8 mouse cellular contexts compared by ENCODE assay signal in the genomic region with DNA sequence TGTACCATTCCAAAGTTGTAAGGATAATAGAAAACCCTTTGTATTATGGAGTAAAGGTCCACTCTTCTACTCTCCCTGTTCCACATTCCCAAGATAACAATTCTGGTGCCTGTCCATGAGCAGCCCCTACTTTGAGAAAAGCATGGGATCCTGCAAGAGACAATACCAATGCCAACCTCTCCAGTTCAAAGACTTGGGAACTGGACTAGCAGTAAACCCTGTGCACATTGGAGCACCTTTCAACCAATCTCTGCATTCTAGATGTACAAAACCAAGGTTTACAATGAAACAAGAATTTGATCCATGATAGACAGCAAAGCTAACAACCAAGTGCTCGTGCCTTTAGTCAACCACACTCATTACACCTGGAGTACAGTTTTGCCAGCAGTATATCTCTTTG. TPM values are rescaled to one million over a fixed set of nuclear protein-coding genes. Genes with fewer than 3 reads are reported as not detected.
A peak's percentile ranks its signal among the peaks of the same experiment; 100 is the strongest.
DNase-seq lines count a peak whose midpoint lies in the region; ATAC-seq and TF ChIP-seq lines count a peak whose summit lies in the region.

No protein-coding gene starts in this region.

- no peaks in the 10 kb centered on the region for H3K27me3 ChIP-seq in lung, embryonic 14.5 days (ENCODE audit: insufficient read depth, low read length)
- H3K27me3 ChIP-seq in embryonic facial prominence, embryonic 13.5 days = no peaks in the 10 kb centered on the region
- H3K27me3 ChIP-seq in intestine, embryonic 16.5 days (replicated peaks; ENCODE audit: control insufficient read depth, insufficient read depth, low read length) = no peaks in the 10 kb centered on the region
- no peaks in the 10 kb centered on the region for H3K27me3 ChIP-seq in neural tube, embryonic 14.5 days (ENCODE audit: control insufficient read depth, insufficient read depth, low read length)

- H3K4me3 ChIP-seq in lung, embryonic 14.5 days (ENCODE audit: low read depth, low read length) = peak overlapping the region; percentile 49
- peak overlapping the region; percentile 59 for H3K4me3 ChIP-seq in embryonic facial prominence, embryonic 13.5 days
- peak overlapping the region; percentile 56 for H3K4me3 ChIP-seq in intestine, embryonic 16.5 days (ENCODE audit: low read length)
- peak overlapping the region; percentile 50 for H3K4me3 ChIP-seq in neural tube, embryonic 14.5 days (ENCODE audit: low read depth, low read length)

- DNase-seq in lung, embryonic 14.5 days = no peak
- DNase-seq in lung, postnatal 25 days (ENCODE audit: low spot score) = no peak
- DNase-seq in frontal cortex, postnatal 10 days (ENCODE audit: low spot score in 2 of 2) = no peak
- DNase-seq in layer of hippocampus, adult 9-10 months (ENCODE audit: low spot score) = no peak
- DNase-seq in thymus, adult 18-20 months = no peak

- no peaks in the 10 kb centered on the region for H3K9me3 ChIP-seq in lung, embryonic 14.5 days (ENCODE audit: low read depth, low read length)
- H3K9me3 ChIP-seq in embryonic facial prominence, embryonic 13.5 days = no peaks in the 10 kb centered on the region
- H3K9me3 ChIP-seq in intestine, embryonic 16.5 days (ENCODE audit: control insufficient read depth, low read length) = no peaks in the 10 kb centered on the region
- no peaks in the 10 kb centered on the region for H3K9me3 ChIP-seq in neural tube, embryonic 14.5 days (ENCODE audit: control insufficient read depth, low read length)

- no peak for TF ChIP-seq CTCF in lung, embryonic 14.5 days (IDR thresholded peaks at IDR 0.05; ENCODE audit: low read depth)

- no peaks in the 10 kb centered on the region for H3K4me1 ChIP-seq in lung, embryonic 14.5 days (ENCODE audit: insufficient read depth)
- H3K4me1 ChIP-seq in embryonic facial prominence, embryonic 13.5 days = peaks cover 14% of the 10 kb centered on the region
- peaks cover 8% of the 10 kb centered on the region for H3K4me1 ChIP-seq in intestine, embryonic 16.5 days (ENCODE audit: control insufficient read depth, insufficient read depth, low read length)
- peaks cover 6% of the 10 kb centered on the region; the same call in 1 of the 2 replicates for H3K4me1 ChIP-seq in neural tube, embryonic 14.5 days (ENCODE audit: control insufficient read depth, insufficient read depth, low read length)

- H3K27ac ChIP-seq in lung, embryonic 14.5 days (ENCODE audit: low read depth) = peak overlapping the region; percentile 96
- peak overlapping the region; percentile 93 for H3K27ac ChIP-seq in embryonic facial prominence, embryonic 13.5 days
- peak overlapping the region; percentile 80 for H3K27ac ChIP-seq in intestine, embryonic 16.5 days (ENCODE audit: low read length)
- peak overlapping the region; percentile 85 for H3K27ac ChIP-seq in neural tube, embryonic 14.5 days (ENCODE audit: low read depth, low read length)

- H3K36me3 ChIP-seq in lung, embryonic 14.5 days (ENCODE audit: insufficient read depth) = peaks cover 40% of the 10 kb centered on the region
- peaks cover 30% of the 10 kb centered on the region for H3K36me3 ChIP-seq in embryonic facial prominence, embryonic 13.5 days
- peaks cover 3% of the 10 kb centered on the region; the same call in 1 of the 2 replicates for H3K36me3 ChIP-seq in intestine, embryonic 16.5 days (ENCODE audit: control insufficient read depth, insufficient read depth, low read length)
- peaks cover 25% of the 10 kb centered on the region for H3K36me3 ChIP-seq in neural tube, embryonic 14.5 days (ENCODE audit: control insufficient read depth, insufficient read depth, low read length)

- peak overlapping the region; percentile 82 for H3K9ac ChIP-seq in lung, embryonic 14.5 days
- H3K9ac ChIP-seq in embryonic facial prominence, embryonic 13.5 days = peak overlapping the region; percentile 83
- H3K9ac ChIP-seq in intestine, embryonic 16.5 days (ENCODE audit: low read depth, low read length) = peak overlapping the region; percentile 69
- peak overlapping the region; percentile 74 for H3K9ac ChIP-seq in neural tube, embryonic 14.5 days (replicated peaks; ENCODE audit: low read depth, low read length)

- H3K4me2 ChIP-seq in lung, embryonic 14.5 days = peak overlapping the region; percentile 68
- peak overlapping the region; percentile 65 for H3K4me2 ChIP-seq in embryonic facial prominence, embryonic 13.5 days
- H3K4me2 ChIP-seq in intestine, embryonic 16.5 days (ENCODE audit: low read depth, low read length) = peak overlapping the region; percentile 57
- H3K4me2 ChIP-seq in neural tube, embryonic 14.5 days (ENCODE audit: low read depth, low read length) = peak overlapping the region; percentile 68

- no peak for ATAC-seq in lung, embryonic 14.5 days (ENCODE audit: insufficient read depth)
- ATAC-seq in embryonic facial prominence, embryonic 13.5 days (ENCODE audit: insufficient number of reproducible peaks, insufficient read depth, low FRiP score, low TSS enrichment, low read depth) = no peak
- ATAC-seq in intestine, embryonic 16.5 days = no peak
- no peak for ATAC-seq in neural tube, embryonic 14.5 days (ENCODE audit: low read depth)

- WGBS in lung, embryonic 14.5 days = 14% methylated on average over 1 of the region's 1 CpGs
- WGBS in embryonic facial prominence, embryonic 13.5 days = 23% methylated on average over 1 of the region's 1 CpGs
- 25% methylated on average over 1 of the region's 1 CpGs for WGBS in intestine, embryonic 16.5 days
- 23% methylated on average over 1 of the region's 1 CpGs for WGBS in neural tube, embryonic 14.5 days

RNA-seq across cellular contexts. Expression of a gene that starts 4.5 kb away (rescaled TPM):
- 474 and 504 TPM in 2 replicates for polyA plus RNA-seq in lung, embryonic 14.5 days (2014; fragmentation: Nextera tagmentation; extraction: Ambion mirVana)
- 289 and 307 TPM in 2 replicates for polyA plus RNA-seq in embryonic facial prominence, embryonic 13.5 days (2015; fragmentation: Nextera tagmentation; extraction: Ambion mirVana)
- polyA plus RNA-seq in intestine, embryonic 16.5 days (2015; fragmentation: Nextera tagmentation; extraction: Ambion mirVana) = 240 and 269 TPM in 2 replicates
- 63.0 and 121 TPM in 2 replicates for polyA plus RNA-seq in neural tube, embryonic 14.5 days (2014; fragmentation: Nextera tagmentation; extraction: Ambion mirVana)

RNA-seq across cellular contexts. Expression of a gene that starts 9.4 kb away (rescaled TPM):
- polyA plus RNA-seq in lung, embryonic 14.5 days (2014; fragmentation: Nextera tagmentation; extraction: Ambion mirVana) = 29.1 and 29.3 TPM in 2 replicates
- 28.9 and 31.6 TPM in 2 replicates for polyA plus RNA-seq in embryonic facial prominence, embryonic 13.5 days (2015; fragmentation: Nextera tagmentation; extraction: Ambion mirVana)
- polyA plus RNA-seq in intestine, embryonic 16.5 days (2015; fragmentation: Nextera tagmentation; extraction: Ambion mirVana) = 18.3 and 22.5 TPM in 2 replicates
- 12.6 and 17.0 TPM in 2 replicates for polyA plus RNA-seq in neural tube, embryonic 14.5 days (2014; fragmentation: Nextera tagmentation; extraction: Ambion mirVana)

RNA-seq across cellular contexts. Expression of a gene that starts 25.5 kb away (rescaled TPM):
- 989 and 995 TPM in 2 replicates for polyA plus RNA-seq in lung, embryonic 14.5 days (2014; fragmentation: Nextera tagmentation; extraction: Ambion mirVana)
- polyA plus RNA-seq in embryonic facial prominence, embryonic 13.5 days (2015; fragmentation: Nextera tagmentation; extraction: Ambion mirVana) = 776 and 892 TPM in 2 replicates
- polyA plus RNA-seq in intestine, embryonic 16.5 days (2015; fragmentation: Nextera tagmentation; extraction: Ambion mirVana) = 822 and 863 TPM in 2 replicates
- polyA plus RNA-seq in neural tube, embryonic 14.5 days (2014; fragmentation: Nextera tagmentation; extraction: Ambion mirVana) = 476 and 568 TPM in 2 replicates

RNA-seq across cellular contexts. Expression of a gene that starts 36.6 kb away (rescaled TPM):
- polyA plus RNA-seq in lung, embryonic 14.5 days (2014; fragmentation: Nextera tagmentation; extraction: Ambion mirVana) = 54.1 and 54.3 TPM in 2 replicates
- 92.8 and 94.8 TPM in 2 replicates for polyA plus RNA-seq in embryonic facial prominence, embryonic 13.5 days (2015; fragmentation: Nextera tagmentation; extraction: Ambion mirVana)
- 85.3 and 91.1 TPM in 2 replicates for polyA plus RNA-seq in intestine, embryonic 16.5 days (2015; fragmentation: Nextera tagmentation; extraction: Ambion mirVana)
- 62.0 and 65.8 TPM in 2 replicates for polyA plus RNA-seq in neural tube, embryonic 14.5 days (2014; fragmentation: Nextera tagmentation; extraction: Ambion mirVana)

RNA-seq across cellular contexts. Expression of a gene that starts 37.0 kb away (rescaled TPM):
- 10.3 and 11.0 TPM in 2 replicates for polyA plus RNA-seq in lung, embryonic 14.5 days (2014; fragmentation: Nextera tagmentation; extraction: Ambion mirVana)
- polyA plus RNA-seq in embryonic facial prominence, embryonic 13.5 days (2015; fragmentation: Nextera tagmentation; extraction: Ambion mirVana) = 11.3 and 14.9 TPM in 2 replicates
- 12.4 and 14.5 TPM in 2 replicates for polyA plus RNA-seq in intestine, embryonic 16.5 days (2015; fragmentation: Nextera tagmentation; extraction: Ambion mirVana)
- polyA plus RNA-seq in neural tube, embryonic 14.5 days (2014; fragmentation: Nextera tagmentation; extraction: Ambion mirVana) = 3.7 and 4.1 TPM in 2 replicates
